Mouse (Mus musculus): ENCODE results near the gene Gjb4. TPM values are rescaled to one million over a fixed set of nuclear protein-coding genes. Genes with fewer than 3 reads are reported as not detected.

Gjb4 gene
- polyA plus RNA-seq, 1 experiment from 2014 or later, result 1.3 TPM

GRCm38 (mm10) chr4:127306915-127307314 is 47.0 kb downstream of the Gjb4 start:
- no peaks in the 10 kb centered on the region for H3K36me3 ChIP-seq (ENCODE audit: control insufficient read depth, insufficient read depth, low read length)
- H3K4me3 ChIP-seq (ENCODE audit: low read length), result no peak overlapping the region
- peaks cover 5% of the 10 kb centered on the region for H3K27me3 ChIP-seq (ENCODE audit: control insufficient read depth, insufficient read depth, low read length)
- 61% methylated on average over 2 of the region's 2 CpGs for WGBS
- H3K9me3 ChIP-seq (ENCODE audit: control insufficient read depth, low read length), result no peaks in the 10 kb centered on the region
- no peak overlapping the region for H3K27ac ChIP-seq (ENCODE audit: low read depth, low read length)
- H3K4me2 ChIP-seq (replicated peaks; ENCODE audit: low read depth, low read length), result no peak overlapping the region
- H3K4me1 ChIP-seq (ENCODE audit: control insufficient read depth, insufficient read depth, low read length), result no peaks in the 10 kb centered on the region
- ATAC-seq (ENCODE audit: low FRiP score, low TSS enrichment), result no peak
- no peak overlapping the region for H3K9ac ChIP-seq (ENCODE audit: low read depth, low read length)

GRCm38 (mm10) chr4:127303796-127304195 is 50.1 kb downstream of the Gjb4 start:
- Histone ChIP-seq H3K36me3 (ENCODE audit: control insufficient read depth, insufficient read depth, low read length) (no peaks in the 10 kb centered on the region), H3K27me3 (ENCODE audit: control insufficient read depth, insufficient read depth, low read length) (no peaks in the 10 kb centered on the region), H3K4me3 (ENCODE audit: low read length) (no peak overlapping the region), H3K9ac (ENCODE audit: low read depth, low read length) (no peak overlapping the region), H3K4me2 (replicated peaks; ENCODE audit: low read depth, low read length) (no peak overlapping the region), H3K4me1 (ENCODE audit: control insufficient read depth, insufficient read depth, low read length) (no peaks in the 10 kb centered on the region), H3K27ac (ENCODE audit: low read depth, low read length) (no peak overlapping the region), H3K9me3 (ENCODE audit: control insufficient read depth, low read length) (no peaks in the 10 kb centered on the region)
- WGBS, result 74% methylated on average over 3 of the region's 3 CpGs
- ATAC-seq (ENCODE audit: low FRiP score, low TSS enrichment), result no peak

Other genes with a start within 250 kb of the Gjb4 start
- 22.1 and 25.4 TPM in 2 replicates for gene Tmem35b, start 230.4 kb downstream of the Gjb4 start, polyA plus RNA-seq (2014; fragmentation: Nextera tagmentation; extraction: Ambion mirVana)
- gene Dlgap3, start 184.9 kb downstream of the Gjb4 start, polyA plus RNA-seq (2014; fragmentation: Nextera tagmentation; extraction: Ambion mirVana), result 0.69 and 0.79 TPM in 2 replicates
- gene Smim12, start 110.3 kb downstream of the Gjb4 start, polyA plus RNA-seq (2014; fragmentation: Nextera tagmentation; extraction: Ambion mirVana), result 55.2 and 66.2 TPM in 2 replicates
- gene Gja4, start 40.0 kb downstream of the Gjb4 start, polyA plus RNA-seq (2014; fragmentation: Nextera tagmentation; extraction: Ambion mirVana), result 22.2 and 23.7 TPM in 2 replicates
- 1.4 and 1.5 TPM in 2 replicates for gene Gjb3, start 23.2 kb downstream of the Gjb4 start, polyA plus RNA-seq (2014; fragmentation: Nextera tagmentation; extraction: Ambion mirVana)
- 2.7 and 2.8 TPM in 2 replicates for gene Gjb5, start 4.1 kb upstream of the Gjb4 start, polyA plus RNA-seq (2014; fragmentation: Nextera tagmentation; extraction: Ambion mirVana)

All from kidney, embryonic 14.5 days (tissue).